Mouse (Mus musculus) liver, adult 2 months (tissue): Measurements from ENCODE around the gene Olfr596. TPM values are rescaled to one million over a fixed set of nuclear protein-coding genes. Genes with fewer than 3 reads are reported as not detected.
"Not testable (repeated sequence)": the region's sequence is repeated elsewhere in the genome, so short reads cannot be mapped to it uniquely, and the experiment has no call there.

Experiments
- DNase-seq: peaks from one replicate; pipeline ENCODE4 v3.0.0-alpha.2; 2011; ENCODE audit warnings: low read depth, low spot score; ENCODE audit errors: extremely low read depth
- H3K27ac ChIP-seq: fragments of 200-500 bp; replicated peaks from 2 replicates; pipeline ENCODE4 v1.5.1; 2012; ENCODE audit warnings: low read depth, mild to moderate bottlenecking, control low read depth, inconsistent platforms, low read length; ENCODE audit not compliant: insufficient read depth
- H3K27me3 ChIP-seq: fragments of 200-500 bp; 2 replicates; pipeline ENCODE4 v1.6.1; 2012; ENCODE audit warnings: mild to moderate bottlenecking, moderate library complexity, low read length, inconsistent platforms; ENCODE audit not compliant: control insufficient read depth, insufficient read depth
- H3K36me3 ChIP-seq: fragments of 200-500 bp; 2 replicates; pipeline ENCODE4 v1.6.1; 2012; ENCODE audit warnings: low read length, inconsistent platforms; ENCODE audit not compliant: control insufficient read depth, insufficient read depth
- H3K4me1 ChIP-seq: fragments of 200-500 bp; 2 replicates; pipeline ENCODE4 v1.6.1; 2011; ENCODE audit warnings: low read length; ENCODE audit not compliant: control insufficient read depth, insufficient read depth
- H3K4me3 ChIP-seq: fragments of 200-500 bp; 2 replicates; pipeline ENCODE4 v1.5.1; 2011; ENCODE audit warnings: low read depth, mild to moderate bottlenecking, control low read depth, low read length, moderate library complexity; ENCODE audit not compliant: insufficient read depth
- H3K79me2 ChIP-seq: fragments of 200-500 bp; 2 replicates; pipeline ENCODE4 v1.6.1; 2012; ENCODE audit warnings: inconsistent platforms, mild to moderate bottlenecking, low read length, moderate library complexity; ENCODE audit not compliant: control insufficient read depth, insufficient read depth
- H3K9ac ChIP-seq: fragments of 200-500 bp; 2 replicates; pipeline ENCODE4 v1.6.1; 2012; ENCODE audit warnings: low read depth, mild to moderate bottlenecking, control low read depth, inconsistent platforms, low read length
- CTCF ChIP-seq: fragments of 200-500 bp; IDR thresholded peaks from 2 replicates; pipeline ENCODE4 v1.5.1; 2011; ENCODE audit warnings: low read depth, low read length, control low read depth
- POLR2A ChIP-seq: fragments of 200-500 bp; IDR thresholded peaks from 2 replicates; pipeline ENCODE4 v1.6.1; 2011; ENCODE audit warnings: low read length, control low read depth; ENCODE audit not compliant: insufficient read depth; ENCODE audit errors: extremely low read depth
- WGBS: fragments of 180-500 bp; shearing (Covaris S2); methylation state at CpG from one replicate; pipeline ENCODE4 v1.1.7; 2018; 5-methylcytosine and 5-hydroxymethylcytosine counted together
- polyA plus RNA-seq: library from polyadenylated mRNA; depleted of rRNA; stranded (reverse); fragments of >200 nt; gene quantifications from 2 replicates; pipeline ENCODE4 v1.2.3, GENCODE M21; 2012; rRNA removed
- total RNA-seq: library from RNA; depleted of rRNA; stranded (reverse); fragments of >200 nt; gene quantifications from 2 replicates; pipeline ENCODE4 v1.2.3, GENCODE M21; 2014; rRNA removed

The Olfr596 gene
- total RNA-seq (not detected in 2 replicates), polyA plus RNA-seq (not detected in 2 replicates)

DNA sequence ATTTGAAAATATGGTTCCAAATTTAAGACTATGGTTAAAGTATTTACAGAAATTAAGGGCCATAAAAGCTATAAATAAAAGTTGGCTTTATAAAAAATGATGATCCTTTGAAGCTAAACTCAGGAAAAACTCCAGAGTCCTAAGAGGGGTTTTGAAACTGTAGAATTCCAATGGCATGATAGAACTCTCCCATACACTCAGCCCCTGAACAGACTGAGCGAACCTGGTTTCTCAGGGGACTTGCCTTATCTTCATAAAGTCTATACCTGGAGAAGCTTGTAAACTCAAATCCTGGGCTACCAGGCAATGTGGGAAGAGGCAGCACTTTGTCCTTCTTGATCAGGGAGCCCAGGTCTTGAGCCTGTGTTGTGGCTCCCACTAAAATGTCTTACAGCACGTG lies at the start of gene Olfr596:
Gene Olfr596, plus strand, starts transcription at position 301 of the 400 bp plus-strand sequence.
- not testable (repeated sequence) for H3K36me3 ChIP-seq, H3K4me1 ChIP-seq, H3K9ac ChIP-seq, H3K27me3 ChIP-seq, DNase-seq, H3K79me2 ChIP-seq, H3K4me3 ChIP-seq, H3K27ac ChIP-seq
- 73% methylated on average over 2 of the region's 2 CpGs for WGBS

DNA sequence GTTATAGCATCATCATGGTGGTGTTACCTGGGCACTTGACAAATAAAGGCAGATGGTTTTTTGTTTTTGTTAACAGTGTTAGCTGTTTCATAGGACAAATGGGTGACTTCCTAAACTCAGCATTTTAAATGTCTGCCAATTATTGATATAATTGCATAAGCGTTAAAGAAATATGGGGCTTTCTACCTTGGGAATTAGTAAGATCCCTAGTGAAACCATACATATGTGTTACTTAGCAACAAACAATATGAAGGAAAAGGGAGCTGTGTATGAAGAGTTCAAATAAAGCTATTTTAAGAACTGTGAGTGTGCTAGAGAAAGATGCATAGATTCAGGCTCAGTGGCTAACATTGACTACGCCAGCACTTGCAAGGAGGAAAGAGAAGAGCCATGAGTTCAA lies 10.6 kb downstream of the Olfr596 start, which contains the start of gene Olfr597:
Gene Olfr597, plus strand, starts transcription at position 301 of the 400 bp plus-strand sequence.
- H3K27me3 ChIP-seq, H3K4me1 ChIP-seq, H3K27ac ChIP-seq, H3K79me2 ChIP-seq, H3K4me3 ChIP-seq, H3K9ac ChIP-seq, DNase-seq, H3K36me3 ChIP-seq: not testable (repeated sequence)
- WGBS = 93% methylated on average over 2 of the region's 2 CpGs

DNA sequence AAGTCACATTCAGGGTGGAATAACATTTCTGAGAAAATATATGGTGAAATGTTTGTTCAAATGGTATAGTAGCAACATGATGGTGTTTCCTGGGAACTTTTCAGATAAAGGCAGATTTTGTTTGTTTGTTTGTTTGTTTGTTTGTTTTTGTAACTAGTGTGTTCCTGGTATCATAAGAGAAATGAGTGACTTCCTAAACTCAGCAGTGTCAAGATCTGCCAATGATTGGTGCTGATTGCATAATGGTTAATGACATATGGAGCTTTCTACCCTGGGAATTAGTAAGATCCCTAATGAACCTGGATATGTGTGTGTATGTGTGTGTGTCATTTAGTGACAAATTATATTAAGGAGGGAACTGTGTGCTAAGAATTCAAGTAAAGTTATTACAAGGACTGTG lies 17.8 kb downstream of the Olfr596 start, which contains the start of gene Olfr598:
Gene Olfr598, plus strand, starts transcription at position 301 of the 400 bp plus-strand sequence.
- no peaks in the 10 kb centered on the region for H3K4me1 ChIP-seq
- H3K27ac ChIP-seq = no peak within 1 kb of the TSS
- TF ChIP-seq POLR2A (no peak), CTCF (no peak)
- H3K79me2 ChIP-seq = no peaks in the 10 kb centered on the region
- no peaks in the 10 kb centered on the region for H3K27me3 ChIP-seq
- no peak within 1 kb of the TSS for H3K9ac ChIP-seq
- no peaks in the 10 kb centered on the region for H3K36me3 ChIP-seq
- DNase-seq = no peak
- no peak within 1 kb of the TSS for H3K4me3 ChIP-seq

DNA sequence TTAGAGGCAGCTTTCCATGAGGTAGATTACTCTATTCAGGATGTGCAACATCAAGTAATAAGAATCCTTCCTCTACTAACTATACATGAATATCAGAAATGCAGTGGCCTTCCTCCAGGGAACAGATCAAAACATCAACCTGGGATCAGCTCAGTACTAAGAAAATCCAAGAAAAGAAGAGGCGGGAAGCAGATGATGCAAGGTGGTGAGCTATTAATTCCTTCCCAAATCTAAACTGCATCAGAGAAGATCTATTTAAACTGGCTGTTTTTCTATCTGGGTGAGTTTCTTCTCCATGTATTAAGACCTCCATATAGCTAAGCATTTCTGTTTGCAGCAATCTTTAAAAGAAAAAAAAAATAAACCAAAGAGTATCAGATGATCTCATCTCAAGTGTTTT lies 30.2 kb downstream of the Olfr596 start, which contains the start of gene Olfr599:
Gene Olfr599, plus strand, starts transcription at position 301 of the 400 bp plus-strand sequence.
- 90% methylated on average over 1 of the region's 1 CpGs for WGBS
- Histone ChIP-seq H3K36me3 (no peaks in the 10 kb centered on the region), H3K27ac (no peak within 1 kb of the TSS), H3K79me2 (no peaks in the 10 kb centered on the region), H3K4me1 (no peaks in the 10 kb centered on the region), H3K9ac (no peak within 1 kb of the TSS), H3K4me3 (no peak within 1 kb of the TSS), H3K27me3 (no peaks in the 10 kb centered on the region)
- TF ChIP-seq CTCF = no peak
- no peak for TF ChIP-seq POLR2A
- no peak for DNase-seq

GRCm38 (mm10) chr7:103349569-103349968 lies 44.1 kb downstream of the Olfr596 start, which contains the start of gene Olfr600:
Gene Olfr600 (minus strand): TSS chr7:103349669.
- no peak for TF ChIP-seq CTCF
- TF ChIP-seq POLR2A = no peak
- H3K79me2 ChIP-seq = no peaks in the 10 kb centered on the region
- no peak within 1 kb of the TSS for H3K9ac ChIP-seq
- H3K27ac ChIP-seq = no peak within 1 kb of the TSS
- DNase-seq = no peak
- H3K4me1 ChIP-seq = no peaks in the 10 kb centered on the region
- H3K4me3 ChIP-seq = no peak within 1 kb of the TSS
- no peaks in the 10 kb centered on the region for H3K27me3 ChIP-seq
- H3K36me3 ChIP-seq = no peaks in the 10 kb centered on the region

Other genes starting within 250 kb of the Olfr596 start
- not detected in 2 replicates for gene Olfr584, start 223.8 kb upstream of the Olfr596 start, total RNA-seq
- not detected in 2 replicates for gene Olfr584, start 223.8 kb upstream of the Olfr596 start, polyA plus RNA-seq
- not detected in 2 replicates for gene Olfr585, start 207.9 kb upstream of the Olfr596 start, total RNA-seq
- not detected in 2 replicates for gene Olfr585, start 207.9 kb upstream of the Olfr596 start, polyA plus RNA-seq
- not detected in 2 replicates for gene Olfr586, start 180.0 kb upstream of the Olfr596 start, total RNA-seq
- gene Olfr586, start 180.0 kb upstream of the Olfr596 start, polyA plus RNA-seq = not detected in 2 replicates
- gene Olfr588-ps1, start 164.8 kb upstream of the Olfr596 start, total RNA-seq = not detected in 2 replicates
- gene Olfr588-ps1, start 164.8 kb upstream of the Olfr596 start, polyA plus RNA-seq = not detected in 2 replicates
- not detected in 2 replicates for gene Olfr589, start 149.3 kb upstream of the Olfr596 start, total RNA-seq
- not detected in 2 replicates for gene Olfr589, start 149.3 kb upstream of the Olfr596 start, polyA plus RNA-seq
- not detected in 2 replicates for gene Olfr591, start 127.3 kb upstream of the Olfr596 start, total RNA-seq
- not detected in 2 replicates for gene Olfr591, start 127.3 kb upstream of the Olfr596 start, polyA plus RNA-seq
- gene Olfr592, start 120.8 kb upstream of the Olfr596 start, total RNA-seq = not detected in 2 replicates
- not detected in 2 replicates for gene Olfr592, start 120.8 kb upstream of the Olfr596 start, polyA plus RNA-seq
- gene Olfr593, start 93.8 kb upstream of the Olfr596 start, total RNA-seq = not detected in 2 replicates
- not detected in 2 replicates for gene Olfr593, start 93.8 kb upstream of the Olfr596 start, polyA plus RNA-seq
- gene Olfr594, start 88.7 kb upstream of the Olfr596 start, total RNA-seq = not detected in 2 replicates
- gene Olfr594, start 88.7 kb upstream of the Olfr596 start, polyA plus RNA-seq = not detected in 2 replicates
- not detected in 2 replicates for gene Usp17ld, start 53.1 kb upstream of the Olfr596 start, total RNA-seq
- gene Usp17ld, start 53.1 kb upstream of the Olfr596 start, polyA plus RNA-seq = not detected in 2 replicates
- not detected in 2 replicates for gene Olfr597, start 10.7 kb downstream of the Olfr596 start, total RNA-seq
- not detected in 2 replicates for gene Olfr597, start 10.7 kb downstream of the Olfr596 start, polyA plus RNA-seq
- gene Olfr598, start 17.9 kb downstream of the Olfr596 start, total RNA-seq = not detected in 2 replicates
- gene Olfr598, start 17.9 kb downstream of the Olfr596 start, polyA plus RNA-seq = not detected in 2 replicates
- gene Olfr599, start 30.3 kb downstream of the Olfr596 start, total RNA-seq = not detected in 2 replicates
- not detected in 2 replicates for gene Olfr599, start 30.3 kb downstream of the Olfr596 start, polyA plus RNA-seq
- not detected in 2 replicates for gene Olfr600, start 44.0 kb downstream of the Olfr596 start, total RNA-seq
- not detected in 2 replicates for gene Olfr600, start 44.0 kb downstream of the Olfr596 start, polyA plus RNA-seq
- gene Olfr601, start 57.0 kb downstream of the Olfr596 start, total RNA-seq = not detected in 2 replicates
- gene Olfr601, start 57.0 kb downstream of the Olfr596 start, polyA plus RNA-seq = not detected in 2 replicates
- not detected in 2 replicates for gene Olfr603, start 80.5 kb downstream of the Olfr596 start, total RNA-seq
- not detected in 2 replicates for gene Olfr603, start 80.5 kb downstream of the Olfr596 start, polyA plus RNA-seq
- not detected in 2 replicates for gene Usp17lc, start 109.4 kb downstream of the Olfr596 start, total RNA-seq
- gene Usp17lc, start 109.4 kb downstream of the Olfr596 start, polyA plus RNA-seq = not detected in 2 replicates
- gene Olfr605, start 139.8 kb downstream of the Olfr596 start, total RNA-seq = not detected in 2 replicates
- gene Olfr605, start 139.8 kb downstream of the Olfr596 start, polyA plus RNA-seq = not detected in 2 replicates
- gene Olfr606, start 143.4 kb downstream of the Olfr596 start, total RNA-seq = not detected in 2 replicates
- gene Olfr606, start 143.4 kb downstream of the Olfr596 start, polyA plus RNA-seq = not detected in 2 replicates
- not detected in 2 replicates for gene Olfr607, start 158.5 kb downstream of the Olfr596 start, total RNA-seq
- not detected in 2 replicates for gene Olfr607, start 158.5 kb downstream of the Olfr596 start, polyA plus RNA-seq
- gene Olfr608, start 164.2 kb downstream of the Olfr596 start, total RNA-seq = not detected in 2 replicates
- gene Olfr608, start 164.2 kb downstream of the Olfr596 start, polyA plus RNA-seq = not detected in 2 replicates
- gene Olfr609, start 192.4 kb downstream of the Olfr596 start, total RNA-seq = not detected in 2 replicates
- not detected in 2 replicates for gene Olfr609, start 192.4 kb downstream of the Olfr596 start, polyA plus RNA-seq
- not detected in 2 replicates for gene Olfr610, start 206.5 kb downstream of the Olfr596 start, total RNA-seq
- not detected in 2 replicates for gene Olfr610, start 206.5 kb downstream of the Olfr596 start, polyA plus RNA-seq
- gene Olfr611, start 215.2 kb downstream of the Olfr596 start, total RNA-seq = not detected in 2 replicates
- not detected in 2 replicates for gene Olfr611, start 215.2 kb downstream of the Olfr596 start, polyA plus RNA-seq
- gene Olfr612, start 237.1 kb downstream of the Olfr596 start, total RNA-seq = not detected in 2 replicates
- not detected in 2 replicates for gene Olfr612, start 237.1 kb downstream of the Olfr596 start, polyA plus RNA-seq
- gene Olfr613, start 242.4 kb downstream of the Olfr596 start, total RNA-seq = not detected in 2 replicates
- not detected in 2 replicates for gene Olfr613, start 242.4 kb downstream of the Olfr596 start, polyA plus RNA-seq